Comparison of ENCODE assay signal across 9 mouse cellular contexts in the genomic region with DNA sequence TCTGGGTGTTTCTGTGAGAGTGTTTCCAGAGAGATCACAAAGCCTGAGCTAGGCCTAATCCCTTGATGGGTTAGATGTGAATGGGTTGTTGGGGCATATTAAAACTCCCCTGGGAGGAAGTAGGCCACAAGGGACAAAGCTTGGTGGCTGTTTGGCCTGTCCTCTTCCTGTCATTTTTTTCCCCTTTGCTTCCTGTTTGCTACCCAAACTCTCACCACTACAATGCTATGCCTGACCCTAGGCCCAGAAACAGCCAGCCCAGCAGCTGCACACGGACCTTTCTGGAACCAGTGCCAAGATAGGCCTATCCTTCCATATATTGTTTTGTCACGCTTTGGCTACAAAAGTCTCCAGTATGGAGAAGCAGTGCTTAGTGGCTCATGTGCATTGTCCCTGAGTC. TPM values are rescaled to one million over a fixed set of nuclear protein-coding genes. Genes with fewer than 3 reads are reported as not detected.
DNase-seq lines count a peak whose midpoint lies in the region; ATAC-seq and TF ChIP-seq lines count a peak whose summit lies in the region.
"Had no signal": no experiment of that assay in that cellular context is flagged by ENCODE, and none has a peak within 500 bp of the region (broad histone marks: within the 10 kb centered on the region; RNA-seq: fewer than 3 reads in every experiment).

No protein-coding gene starts in this region.

- intact Hi-C loops in gastrocnemius, postnatal 36 days (cut with DNase I), result loop anchor here (5.0 kb wide), 1 partner anchor 80 kb away; a partner anchor contains a TSS

- ATAC-seq in intestine, embryonic 16.5 days, result peak; percentile 18; the same call in 1 of the 2 replicates
- ATAC-seq in stomach, postnatal 0 days (ENCODE audit: low FRiP score, low TSS enrichment), result no peak
- ATAC-seq: forebrain, embryonic 14.5 days had no signal

- TF ChIP-seq EP300 in stomach, postnatal 0 days (optimal IDR thresholded peaks at IDR 0.05), result no peak

- H3K27ac ChIP-seq in kidney, adult 2 months (ENCODE audit: insufficient read depth, low read depth, low read length), result peak overlapping the region; percentile 15
- H3K27ac ChIP-seq in intestine, embryonic 16.5 days (ENCODE audit: low read length), result 0 out of 2 replicates have a peak overlapping the region, but pooled peaks have one; percentile 4
- peak overlapping the region; percentile 45; the same call in 1 of the 2 replicates for H3K27ac ChIP-seq in stomach, postnatal 0 days (replicated peaks)

- no peak overlapping the region for H3K4me2 ChIP-seq in intestine, embryonic 16.5 days (ENCODE audit: low read depth, low read length)
- no peak overlapping the region for H3K4me2 ChIP-seq in stomach, postnatal 0 days (replicated peaks; ENCODE audit: low read depth)

- no peak overlapping the region for H3K4me3 ChIP-seq in kidney, adult 2 months (ENCODE audit: insufficient read depth, low read depth, low read length)
- H3K4me3 ChIP-seq in intestine, embryonic 16.5 days (ENCODE audit: low read length), result no peak overlapping the region
- no peak overlapping the region for H3K4me3 ChIP-seq in stomach, postnatal 0 days (ENCODE audit: low read depth, low read length)

- DNase-seq in kidney, adult 2 months, result peak; percentile 60
- DNase-seq in kidney, adult 11 months, result no peak
- DNase-seq in spleen, postnatal 36 days (ENCODE audit: low spot score in 2 of 2), result peak; percentile 73 to 79
- DNase-seq in spleen, postnatal 14 days (ENCODE audit: low spot score in 2 of 2), result no peak
- no peak for DNase-seq in stomach, postnatal 0 days (ENCODE audit: low spot score)
- DNase-seq in cerebellum, postnatal 36 days, result no peak
- DNase-seq in gastrocnemius, postnatal 36 days, result no peak

- H3K27me3 ChIP-seq in kidney, adult 2 months (replicated peaks; ENCODE audit: control insufficient read depth, insufficient read depth, low read length), result no peaks in the 10 kb centered on the region
- H3K27me3 ChIP-seq in intestine, embryonic 16.5 days (replicated peaks; ENCODE audit: control insufficient read depth, insufficient read depth, low read length), result no peaks in the 10 kb centered on the region
- no peaks in the 10 kb centered on the region for H3K27me3 ChIP-seq in stomach, postnatal 0 days (ENCODE audit: control insufficient read depth, insufficient read depth, low read length)

- 53% methylated on average over 2 of the region's 2 CpGs for WGBS in kidney, adult 2 months
- WGBS in intestine, embryonic 16.5 days, result 62% methylated on average over 2 of the region's 2 CpGs
- 56% methylated on average over 2 of the region's 2 CpGs for WGBS in stomach, postnatal 0 days

- no peaks in the 10 kb centered on the region; the same call in 1 of the 2 replicates for H3K36me3 ChIP-seq in kidney, adult 2 months (ENCODE audit: control insufficient read depth, insufficient read depth, low read length)
- H3K36me3 ChIP-seq in intestine, embryonic 16.5 days (ENCODE audit: control insufficient read depth, insufficient read depth, low read length), result 0 out of 2 replicates have a peak, but pooled peaks cover 2% of the 10 kb centered on the region
- no peaks in the 10 kb centered on the region for H3K36me3 ChIP-seq in stomach, postnatal 0 days (ENCODE audit: control insufficient read depth, insufficient read depth, low read length)

- no peaks in the 10 kb centered on the region; the same call in 1 of the 2 replicates for H3K9me3 ChIP-seq in intestine, embryonic 16.5 days (ENCODE audit: control insufficient read depth, low read length)
- H3K9me3 ChIP-seq in stomach, postnatal 0 days (ENCODE audit: control insufficient read depth, low read length), result no peaks in the 10 kb centered on the region

- TF ChIP-seq CTCF in kidney, adult 2 months (conservative IDR thresholded peaks at IDR 0.05; ENCODE audit: insufficient read depth, insufficient read length, low read depth, low read length), result no peak
- no peak for TF ChIP-seq CTCF in stomach, postnatal 0 days (IDR thresholded peaks at IDR 0.05; ENCODE audit: low read depth)

- H3K9ac ChIP-seq in intestine, embryonic 16.5 days (ENCODE audit: low read depth, low read length), result no peak overlapping the region
- no peak overlapping the region for H3K9ac ChIP-seq in stomach, postnatal 0 days (ENCODE audit: low read length)

- no peaks in the 10 kb centered on the region for H3K4me1 ChIP-seq in kidney, adult 2 months (ENCODE audit: control insufficient read depth, insufficient read depth, low read length)
- 0 out of 2 replicates have a peak, but pooled peaks cover 13% of the 10 kb centered on the region for H3K4me1 ChIP-seq in intestine, embryonic 16.5 days (ENCODE audit: control insufficient read depth, insufficient read depth, low read length)
- no peaks in the 10 kb centered on the region; the same call in 1 of the 2 replicates for H3K4me1 ChIP-seq in stomach, postnatal 0 days (replicated peaks; ENCODE audit: control insufficient read depth, insufficient read depth)

- no peak for TF ChIP-seq POLR2A in kidney, adult 2 months (IDR thresholded peaks at IDR 0.05; ENCODE audit: low read depth, low read length)

RNA-seq across cellular contexts. Expression of a gene that starts 11.0 kb away (rescaled TPM):
- 8.0 and 8.7 TPM in 2 replicates for polyA plus RNA-seq in kidney, adult 2 months (2012; rRNA removed)
- 46.4 and 51.7 TPM in 2 replicates for polyA plus RNA-seq in intestine, embryonic 16.5 days (2015; fragmentation: Nextera tagmentation; extraction: Ambion mirVana)
- polyA plus RNA-seq in stomach, postnatal 0 days (2015; fragmentation: Nextera tagmentation; extraction: Ambion mirVana), result 44.5 and 47.3 TPM in 2 replicates
- total RNA-seq in gastrocnemius, postnatal 36 days (2021), result 1 to 10 TPM; 4.0 to 6.0 TPM

RNA-seq across cellular contexts. Expression of a gene that starts 33.0 kb away (rescaled TPM):
- polyA plus RNA-seq in kidney, adult 2 months (2012; rRNA removed), result 14.4 and 19.3 TPM in 2 replicates
- 37.2 and 38.7 TPM in 2 replicates for polyA plus RNA-seq in intestine, embryonic 16.5 days (2015; fragmentation: Nextera tagmentation; extraction: Ambion mirVana)
- polyA plus RNA-seq in stomach, postnatal 0 days (2015; fragmentation: Nextera tagmentation; extraction: Ambion mirVana), result 26.0 and 26.4 TPM in 2 replicates
- 10 to 100 TPM; 16.0 to 16.4 TPM for total RNA-seq in gastrocnemius, postnatal 36 days (2021)

RNA-seq across cellular contexts. Expression of a gene that starts 33.0 kb away (rescaled TPM):
- polyA plus RNA-seq in kidney, adult 2 months (2012; rRNA removed), result 440 and 469 TPM in 2 replicates
- polyA plus RNA-seq in intestine, embryonic 16.5 days (2015; fragmentation: Nextera tagmentation; extraction: Ambion mirVana), result 74.1 and 89.4 TPM in 2 replicates
- polyA plus RNA-seq in stomach, postnatal 0 days (2015; fragmentation: Nextera tagmentation; extraction: Ambion mirVana), result 27.3 and 36.1 TPM in 2 replicates
- total RNA-seq in gastrocnemius, postnatal 36 days (2021), result 10 to 100 TPM in 1 of 2 experiments, 1 to 10 TPM in 1; 6.4 to 11.3 TPM

RNA-seq across cellular contexts. Expression of a gene that starts 59.2 kb away (rescaled TPM):
- polyA plus RNA-seq in kidney, adult 2 months (2012; rRNA removed), result 26.0 and 26.5 TPM in 2 replicates
- 110 and 131 TPM in 2 replicates for polyA plus RNA-seq in intestine, embryonic 16.5 days (2015; fragmentation: Nextera tagmentation; extraction: Ambion mirVana)
- 32.0 and 33.9 TPM in 2 replicates for polyA plus RNA-seq in stomach, postnatal 0 days (2015; fragmentation: Nextera tagmentation; extraction: Ambion mirVana)
- total RNA-seq in gastrocnemius, postnatal 36 days (2021), result 1 to 10 TPM; 7.3 to 8.0 TPM

Comparison
In these comparisons a context has a peak if more than half of its experiments do, and no peak if none do; other contexts are left out.
1. DNase-seq: peak in kidney, adult 2 months (single experiment) and spleen, postnatal 36 days (2 of 2); none in kidney, adult 11 months (single experiment), spleen, postnatal 14 days (0 of 2), stomach, postnatal 0 days (single experiment), cerebellum, postnatal 36 days (0 of 2) and gastrocnemius, postnatal 36 days (0 of 2).
2. Peak in every context shown above with its lines, with median percentiles within 50 percentile points of each other: H3K27ac ChIP-seq.